Mouse (Mus musculus) liver, adult 2 months (tissue): ENCODE results near the gene Nek6. TPM values are rescaled to one million over a fixed set of nuclear protein-coding genes. Genes with fewer than 3 reads are reported as not detected.

Source experiments
- DNase-seq: peaks from one replicate; pipeline ENCODE4 v3.0.0-alpha.2; 2011; ENCODE audit warnings: low read depth, low spot score; ENCODE audit errors: extremely low read depth
- H3K27ac ChIP-seq: fragments of 200-500 bp; replicated peaks from 2 replicates; pipeline ENCODE4 v1.5.1; 2012; ENCODE audit warnings: low read depth, mild to moderate bottlenecking, control low read depth, inconsistent platforms, low read length; ENCODE audit not compliant: insufficient read depth
- H3K27me3 ChIP-seq: fragments of 200-500 bp; 2 replicates; pipeline ENCODE4 v1.6.1; 2012; ENCODE audit warnings: mild to moderate bottlenecking, moderate library complexity, low read length, inconsistent platforms; ENCODE audit not compliant: control insufficient read depth, insufficient read depth
- H3K36me3 ChIP-seq: fragments of 200-500 bp; 2 replicates; pipeline ENCODE4 v1.6.1; 2012; ENCODE audit warnings: low read length, inconsistent platforms; ENCODE audit not compliant: control insufficient read depth, insufficient read depth
- H3K4me1 ChIP-seq: fragments of 200-500 bp; 2 replicates; pipeline ENCODE4 v1.6.1; 2011; ENCODE audit warnings: low read length; ENCODE audit not compliant: control insufficient read depth, insufficient read depth
- H3K4me3 ChIP-seq: fragments of 200-500 bp; 2 replicates; pipeline ENCODE4 v1.5.1; 2011; ENCODE audit warnings: low read depth, mild to moderate bottlenecking, control low read depth, low read length, moderate library complexity; ENCODE audit not compliant: insufficient read depth
- H3K79me2 ChIP-seq: fragments of 200-500 bp; 2 replicates; pipeline ENCODE4 v1.6.1; 2012; ENCODE audit warnings: inconsistent platforms, mild to moderate bottlenecking, low read length, moderate library complexity; ENCODE audit not compliant: control insufficient read depth, insufficient read depth
- H3K9ac ChIP-seq: fragments of 200-500 bp; 2 replicates; pipeline ENCODE4 v1.6.1; 2012; ENCODE audit warnings: low read depth, mild to moderate bottlenecking, control low read depth, inconsistent platforms, low read length
- CTCF ChIP-seq: fragments of 200-500 bp; IDR thresholded peaks from 2 replicates; pipeline ENCODE4 v1.5.1; 2011; ENCODE audit warnings: low read depth, low read length, control low read depth
- POLR2A ChIP-seq: fragments of 200-500 bp; IDR thresholded peaks from 2 replicates; pipeline ENCODE4 v1.6.1; 2011; ENCODE audit warnings: low read length, control low read depth; ENCODE audit not compliant: insufficient read depth; ENCODE audit errors: extremely low read depth
- WGBS: fragments of 180-500 bp; shearing (Covaris S2); methylation state at CpG from one replicate; pipeline ENCODE4 v1.1.7; 2018; 5-methylcytosine and 5-hydroxymethylcytosine counted together
- polyA plus RNA-seq: library from polyadenylated mRNA; depleted of rRNA; stranded (reverse); fragments of >200 nt; gene quantifications from 2 replicates; pipeline ENCODE4 v1.2.3, GENCODE M21; 2012
- total RNA-seq: library from RNA; depleted of rRNA; stranded (reverse); fragments of >200 nt; gene quantifications from 2 replicates; pipeline ENCODE4 v1.2.3, GENCODE M21; 2014

Nek6 gene
- total and polyA plus RNA-seq, 2 experiments, result 13.6 to 58.8 TPM

GRCm38 (mm10) chr2:38579528-38579927 lies 68.1 kb downstream of the Nek6 start:
- H3K27ac ChIP-seq, result no peak overlapping the region
- no peak for DNase-seq
- TF ChIP-seq POLR2A (no peak), CTCF (no peak)
- no peak overlapping the region for H3K9ac ChIP-seq
- no peaks in the 10 kb centered on the region for H3K4me1 ChIP-seq
- H3K27me3 ChIP-seq, result no peaks in the 10 kb centered on the region
- WGBS, result 76% methylated on average over 1 of the region's 1 CpGs
- H3K4me3 ChIP-seq, result no peak overlapping the region
- H3K36me3 ChIP-seq, result peaks cover 9% of the 10 kb centered on the region; the same call in 1 of the 2 replicates
- no peaks in the 10 kb centered on the region for H3K79me2 ChIP-seq

DNA sequence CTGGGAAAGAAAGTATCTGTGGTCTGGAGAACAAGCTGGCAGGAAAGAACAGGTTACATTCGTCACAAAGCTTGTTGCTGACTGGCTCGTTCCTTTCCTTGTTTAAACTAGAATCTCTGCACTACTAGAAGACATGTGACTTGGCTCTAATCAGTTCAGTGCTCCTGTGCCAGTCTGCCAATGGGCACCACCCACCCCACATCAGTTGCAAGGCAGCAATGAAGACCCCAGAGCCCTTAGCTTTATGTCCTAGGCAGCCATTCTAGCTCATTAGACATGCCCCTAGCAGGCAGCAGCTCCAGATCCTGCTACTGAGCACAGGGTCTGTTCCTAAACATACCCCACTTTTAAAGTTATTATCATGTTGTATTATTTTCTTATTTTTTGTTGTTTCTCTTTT lies 72.5 kb downstream of the Nek6 start:
- no peaks in the 10 kb centered on the region for H3K27me3 ChIP-seq
- H3K36me3 ChIP-seq, result peaks cover 12% of the 10 kb centered on the region
- H3K27ac ChIP-seq, result no peak overlapping the region
- peak; percentile 36 for DNase-seq
- H3K4me3 ChIP-seq, result no peak overlapping the region
- no peak for TF ChIP-seq POLR2A
- TF ChIP-seq CTCF, result no peak
- 21% methylated on average over 2 of the region's 2 CpGs for WGBS
- H3K4me1 ChIP-seq, result peaks cover 5% of the 10 kb centered on the region
- H3K79me2 ChIP-seq, result no peaks in the 10 kb centered on the region
- H3K9ac ChIP-seq, result no peak overlapping the region

DNA sequence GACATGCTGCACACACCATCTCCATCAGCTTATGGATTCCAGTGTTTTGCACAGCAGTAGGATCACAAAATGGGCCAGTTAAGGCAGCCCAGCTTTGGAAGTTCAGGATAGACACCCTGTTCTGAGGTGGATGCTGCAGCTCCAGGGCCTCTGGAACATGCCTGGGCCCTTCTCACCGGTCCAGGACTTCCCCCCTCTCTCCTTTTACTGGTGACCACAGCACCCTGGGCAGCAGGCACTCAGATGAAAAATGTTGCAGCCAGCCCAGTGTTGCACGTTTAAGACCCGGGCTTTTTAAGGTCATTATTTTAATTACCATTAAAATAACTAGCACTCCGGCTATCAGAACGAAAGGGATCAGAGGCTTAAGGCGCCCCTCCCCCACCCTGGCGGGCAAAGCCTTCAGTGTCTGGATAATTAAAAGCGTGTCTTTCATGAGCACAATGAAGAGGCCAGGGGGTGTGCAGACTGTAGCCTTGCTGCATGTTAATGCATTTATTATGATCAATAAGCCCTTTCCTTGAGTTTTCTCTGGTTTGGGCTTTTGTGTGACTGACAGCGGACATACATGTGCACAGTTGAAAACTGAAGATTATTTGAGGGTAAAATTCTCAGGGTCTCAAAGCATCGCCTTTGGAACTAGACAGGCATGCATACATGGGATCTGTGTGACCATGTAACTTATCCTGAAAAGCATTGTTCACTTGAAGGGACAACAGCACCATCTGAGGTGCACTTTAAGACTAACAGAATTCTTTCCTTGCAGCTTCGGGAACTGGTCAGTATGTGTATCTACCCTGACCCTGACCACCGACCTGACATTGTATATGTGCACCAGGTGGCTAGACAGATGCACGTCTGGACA lies 73.3 kb downstream of the Nek6 start:
- H3K4me1 ChIP-seq, result peaks cover 5% of the 10 kb centered on the region
- peak overlapping the region; percentile 3; the same call in 1 of the 2 replicates for H3K27ac ChIP-seq
- no peaks in the 10 kb centered on the region for H3K79me2 ChIP-seq
- no peak for DNase-seq
- no peak overlapping the region for H3K4me3 ChIP-seq
- peaks cover 16% of the 10 kb centered on the region for H3K36me3 ChIP-seq
- no peak overlapping the region for H3K9ac ChIP-seq
- no peaks in the 10 kb centered on the region for H3K27me3 ChIP-seq
- WGBS, result 65% methylated on average over 13 of the region's 13 CpGs
- TF ChIP-seq POLR2A (no peak), CTCF (no peak)

DNA sequence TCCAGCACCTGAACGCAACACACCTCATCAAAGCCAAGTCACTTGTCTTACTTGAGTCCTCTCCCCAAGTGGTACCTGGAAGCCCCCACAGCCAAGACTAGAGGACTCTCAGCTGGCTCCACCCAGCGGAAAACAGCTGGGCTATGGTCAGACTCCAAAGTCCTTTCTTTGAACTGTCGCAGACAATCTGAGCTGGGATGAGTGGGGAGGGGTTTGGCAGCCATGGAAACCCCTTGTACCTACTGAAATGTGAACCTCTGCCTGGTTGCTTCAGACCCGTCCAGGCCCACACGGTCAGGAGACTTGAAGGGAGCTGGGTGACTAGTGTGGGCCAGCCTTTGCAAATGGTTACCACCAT lies 73.9 kb downstream of the Nek6 start:
- H3K9ac ChIP-seq, result no peak overlapping the region
- no peaks in the 10 kb centered on the region for H3K79me2 ChIP-seq
- WGBS, result 41% methylated on average over 5 of the region's 5 CpGs
- peak overlapping the region; percentile 3; the same call in 1 of the 2 replicates for H3K27ac ChIP-seq
- no peaks in the 10 kb centered on the region for H3K27me3 ChIP-seq
- peak; percentile 79 for DNase-seq
- TF ChIP-seq POLR2A (no peak), CTCF (no peak)
- H3K36me3 ChIP-seq, result peaks cover 16% of the 10 kb centered on the region
- no peak overlapping the region for H3K4me3 ChIP-seq
- H3K4me1 ChIP-seq, result peaks cover 5% of the 10 kb centered on the region

DNA sequence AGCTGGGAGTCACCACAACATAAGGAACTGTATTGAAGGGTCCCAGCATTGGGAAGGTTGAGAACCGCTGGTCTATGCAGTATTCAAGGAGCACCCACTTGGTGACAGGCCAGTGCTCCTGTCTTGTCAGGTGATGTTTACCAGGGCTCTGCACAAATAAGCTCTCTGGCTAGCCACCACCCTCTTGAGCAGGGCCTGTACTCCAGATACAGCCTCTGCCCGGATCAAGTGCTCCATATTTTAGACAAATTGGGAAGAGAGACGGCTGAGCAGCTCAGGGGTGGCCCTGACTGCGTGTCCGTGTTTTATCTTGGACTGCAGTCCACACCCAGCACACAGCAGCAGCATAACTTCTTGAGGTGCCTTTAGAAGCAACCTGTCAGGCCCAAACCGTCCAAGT lies 75.3 kb downstream of the Nek6 start:
- Histone ChIP-seq H3K79me2 (no peaks in the 10 kb centered on the region), H3K27ac (no peak overlapping the region), H3K27me3 (no peaks in the 10 kb centered on the region), H3K9ac (no peak overlapping the region), H3K4me3 (no peak overlapping the region), H3K4me1 (peaks cover 5% of the 10 kb centered on the region), H3K36me3 (peaks cover 16% of the 10 kb centered on the region)
- TF ChIP-seq POLR2A, result no peak
- no peak for TF ChIP-seq CTCF
- WGBS, result 49% methylated on average over 6 of the region's 6 CpGs
- DNase-seq, result peak; percentile 68
